Mouse (Mus musculus) intestine, postnatal 0 days (tissue): ENCODE results near the gene Prtn3. TPM values are rescaled to one million over a fixed set of nuclear protein-coding genes. Genes with fewer than 3 reads are reported as not detected.

Source experiments
- ATAC-seq: fragments of 200-750 bp; cut with Nextera tagmentation; 2 replicates; pipeline ENCODE4 v1.8.0; 2017; ENCODE audit warnings: mild to moderate bottlenecking, moderate TSS enrichment, moderate library complexity
- H3K27ac ChIP-seq: fragments of 300-500 bp; sonication (generic); 2 replicates; pipeline ENCODE4 v1.5.1; 2014; ENCODE audit warnings: mild to moderate bottlenecking, low read depth, low read length, moderate library complexity
- H3K27me3 ChIP-seq: fragments of 300-500 bp; sonication (generic); replicated peaks from 2 replicates; pipeline ENCODE4 v1.6.1; 2014; ENCODE audit warnings: low read length, mixed read lengths; ENCODE audit not compliant: control insufficient read depth, insufficient read depth
- H3K36me3 ChIP-seq: fragments of 300-500 bp; sonication (generic); 2 replicates; pipeline ENCODE4 v1.6.1; 2014; ENCODE audit warnings: mild to moderate bottlenecking, moderate library complexity; ENCODE audit not compliant: control insufficient read depth, insufficient read depth
- H3K4me1 ChIP-seq: fragments of 300-500 bp; sonication (generic); replicated peaks from 2 replicates; pipeline ENCODE4 v1.6.1; 2014; ENCODE audit warnings: antibody characterized with exemption, low read length, mixed read lengths; ENCODE audit not compliant: control insufficient read depth, insufficient read depth
- H3K4me2 ChIP-seq: fragments of 300-500 bp; sonication (generic); replicated peaks from 2 replicates; pipeline ENCODE4 v1.6.1; 2014; ENCODE audit warnings: low read depth, mild to moderate bottlenecking, moderate library complexity
- H3K4me3 ChIP-seq: fragments of 300-500 bp; sonication (generic); 2 replicates; pipeline ENCODE4 v1.5.1; 2014; ENCODE audit warnings: low read depth, low read length
- H3K9ac ChIP-seq: fragments of 300-500 bp; sonication (generic); 2 replicates; pipeline ENCODE4 v1.6.1; 2014; ENCODE audit warnings: mild to moderate bottlenecking, low read depth, low read length
- H3K9me3 ChIP-seq: fragments of 300-500 bp; sonication (generic); 2 replicates; pipeline ENCODE4 v1.6.1; 2016; ENCODE audit warnings: mixed run types; ENCODE audit not compliant: control insufficient read depth
- CTCF ChIP-seq: sonication (generic); IDR thresholded peaks from 2 replicates; pipeline ENCODE4 v1.5.1; 2016; ENCODE audit warnings: low read depth, mild to moderate bottlenecking, control low read depth, antibody characterized with exemption, moderate library complexity
- WGBS: fragments of 180-500 bp; shearing (Covaris S2); extraction: QIAGEN DNeasy Blood & Tissue Kit; methylation state at CpG from one replicate; pipeline ENCODE4 v1.1.7; 2014; 5-methylcytosine and 5-hydroxymethylcytosine counted together
- polyA plus RNA-seq: library from polyadenylated mRNA; unstranded; fragments of >200 nt; fragmentation: Nextera tagmentation; extraction: Ambion mirVana; gene quantifications from 2 replicates; pipeline ENCODE4 v1.2.1, GENCODE M21; 2015

Gene Prtn3
- polyA plus RNA-seq, 1 experiment from 2014 or later = 1.1 TPM

GRCm38 (mm10) chr10:79853860-79854795, 20.1 kb upstream of the Prtn3 start, which contains the start of gene Ptbp1:
Gene Ptbp1, plus strand, starts transcription at chr10:79854427.
- peak; percentile 83 for ATAC-seq
- peak within 1 kb of the TSS; percentile 96 for H3K9ac ChIP-seq
- under 1% methylated on average over 74 of the region's 75 CpGs for WGBS
- peak within 1 kb of the TSS; percentile 100 for H3K27ac ChIP-seq
- no peaks in the 10 kb centered on the region for H3K9me3 ChIP-seq
- peak within 1 kb of the TSS; percentile 90 for H3K4me2 ChIP-seq
- peaks cover 22% of the 10 kb centered on the region for H3K4me1 ChIP-seq
- no peak for TF ChIP-seq CTCF
- peak within 1 kb of the TSS; percentile 88 for H3K4me3 ChIP-seq
- H3K27me3 ChIP-seq = no peaks in the 10 kb centered on the region
- peaks cover 19% of the 10 kb centered on the region for H3K36me3 ChIP-seq

GRCm38 (mm10) chr10:79854801-79855541, 19.3 kb upstream of the Prtn3 start:
- ATAC-seq = peak; percentile 14
- WGBS = under 1% methylated on average over 78 of the region's 83 CpGs
- peaks cover 28% of the 10 kb centered on the region for H3K36me3 ChIP-seq
- peak overlapping the region; percentile 88 for H3K4me3 ChIP-seq
- peak overlapping the region; percentile 96 for H3K9ac ChIP-seq
- peaks cover 22% of the 10 kb centered on the region for H3K4me1 ChIP-seq
- peak overlapping the region; percentile 100 for H3K27ac ChIP-seq
- TF ChIP-seq CTCF = peak; percentile 7; the same call in 1 of the 2 replicates
- H3K4me2 ChIP-seq = peak overlapping the region; percentile 90
- H3K9me3 ChIP-seq = no peaks in the 10 kb centered on the region
- H3K27me3 ChIP-seq = no peaks in the 10 kb centered on the region

GRCm38 (mm10) chr10:79855558-79856184, 18.6 kb upstream of the Prtn3 start:
- Histone ChIP-seq H3K36me3 (peaks cover 35% of the 10 kb centered on the region), H3K27ac (peak overlapping the region; percentile 100), H3K4me1 (peaks cover 22% of the 10 kb centered on the region), H3K4me2 (peak overlapping the region; percentile 90), H3K9ac (peak overlapping the region; percentile 96), H3K4me3 (peak overlapping the region; percentile 88), H3K27me3 (no peaks in the 10 kb centered on the region), H3K9me3 (no peaks in the 10 kb centered on the region)
- no peak for TF ChIP-seq CTCF
- WGBS = 1% methylated on average over 10 of the region's 10 CpGs
- ATAC-seq = peak; percentile 57

- ATAC-seq = no peak
- H3K4me2 ChIP-seq = peak overlapping the region; percentile 90
- peak overlapping the region; percentile 100 for H3K27ac ChIP-seq
- 6% methylated on average over 6 of the region's 6 CpGs for WGBS
- TF ChIP-seq CTCF = 0 out of 2 replicates have a peak, but pooled peaks have one; percentile 5
- peak overlapping the region; percentile 88 for H3K4me3 ChIP-seq
- peaks cover 41% of the 10 kb centered on the region for H3K36me3 ChIP-seq
- H3K27me3 ChIP-seq = no peaks in the 10 kb centered on the region
- no peaks in the 10 kb centered on the region for H3K9me3 ChIP-seq
- H3K4me1 ChIP-seq = peaks cover 22% of the 10 kb centered on the region
- H3K9ac ChIP-seq = peak overlapping the region; percentile 96
These were observed 18.0 kb upstream of the Prtn3 start for GRCm38 (mm10) chr10:79856280-79856679.

GRCm38 (mm10) chr10:79856704-79857451, 17.4 kb upstream of the Prtn3 start:
- Histone ChIP-seq H3K27me3 (no peaks in the 10 kb centered on the region), H3K9ac (peak overlapping the region; percentile 96), H3K4me2 (peak overlapping the region; percentile 90), H3K36me3 (peaks cover 47% of the 10 kb centered on the region), H3K9me3 (no peaks in the 10 kb centered on the region), H3K4me1 (peaks cover 17% of the 10 kb centered on the region), H3K27ac (peak overlapping the region; percentile 100), H3K4me3 (peak overlapping the region; percentile 88)
- 9% methylated on average over 7 of the region's 7 CpGs for WGBS
- no peak for ATAC-seq
- TF ChIP-seq CTCF = no peak
